Mouse (Mus musculus): ENCODE data around the gene Cyp1a2.

Cyp1a2 gene

GRCm38 (mm10) chr9:57647286-57648108 lies 36.0 kb downstream of the Cyp1a2 start:
- DNase-seq (ENCODE audit: extremely low read depth, low read depth, low spot score): no peak

DNA sequence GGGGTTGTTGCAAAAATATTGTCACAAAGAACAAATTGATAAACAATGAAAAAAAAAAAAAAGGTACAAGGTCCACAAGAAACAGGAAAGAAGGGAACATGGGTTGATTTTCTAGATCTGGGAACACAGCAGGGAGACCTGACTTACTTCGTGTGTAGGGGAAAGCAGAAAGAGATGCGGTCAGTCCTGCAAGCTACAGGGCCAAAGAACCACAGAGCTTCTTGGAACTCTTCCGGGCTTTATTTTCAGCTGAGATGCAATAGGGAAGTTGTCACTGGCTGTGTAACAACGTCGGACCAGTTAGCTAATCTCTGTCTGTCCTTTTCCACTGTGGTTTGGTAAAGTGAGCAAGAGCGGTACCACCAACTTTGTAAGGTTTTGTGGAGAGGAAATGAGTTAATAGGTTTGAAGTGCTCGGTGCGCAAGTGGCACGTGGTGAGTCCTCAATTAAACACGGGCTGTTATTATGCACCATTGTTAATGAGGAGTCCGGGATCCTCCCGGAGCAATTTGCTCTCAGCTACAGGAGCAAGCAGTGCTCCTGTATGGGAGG lies 36.9 kb downstream of the Cyp1a2 start:
- no peak for DNase-seq (ENCODE audit: extremely low read depth, low read depth, low spot score)

DNA sequence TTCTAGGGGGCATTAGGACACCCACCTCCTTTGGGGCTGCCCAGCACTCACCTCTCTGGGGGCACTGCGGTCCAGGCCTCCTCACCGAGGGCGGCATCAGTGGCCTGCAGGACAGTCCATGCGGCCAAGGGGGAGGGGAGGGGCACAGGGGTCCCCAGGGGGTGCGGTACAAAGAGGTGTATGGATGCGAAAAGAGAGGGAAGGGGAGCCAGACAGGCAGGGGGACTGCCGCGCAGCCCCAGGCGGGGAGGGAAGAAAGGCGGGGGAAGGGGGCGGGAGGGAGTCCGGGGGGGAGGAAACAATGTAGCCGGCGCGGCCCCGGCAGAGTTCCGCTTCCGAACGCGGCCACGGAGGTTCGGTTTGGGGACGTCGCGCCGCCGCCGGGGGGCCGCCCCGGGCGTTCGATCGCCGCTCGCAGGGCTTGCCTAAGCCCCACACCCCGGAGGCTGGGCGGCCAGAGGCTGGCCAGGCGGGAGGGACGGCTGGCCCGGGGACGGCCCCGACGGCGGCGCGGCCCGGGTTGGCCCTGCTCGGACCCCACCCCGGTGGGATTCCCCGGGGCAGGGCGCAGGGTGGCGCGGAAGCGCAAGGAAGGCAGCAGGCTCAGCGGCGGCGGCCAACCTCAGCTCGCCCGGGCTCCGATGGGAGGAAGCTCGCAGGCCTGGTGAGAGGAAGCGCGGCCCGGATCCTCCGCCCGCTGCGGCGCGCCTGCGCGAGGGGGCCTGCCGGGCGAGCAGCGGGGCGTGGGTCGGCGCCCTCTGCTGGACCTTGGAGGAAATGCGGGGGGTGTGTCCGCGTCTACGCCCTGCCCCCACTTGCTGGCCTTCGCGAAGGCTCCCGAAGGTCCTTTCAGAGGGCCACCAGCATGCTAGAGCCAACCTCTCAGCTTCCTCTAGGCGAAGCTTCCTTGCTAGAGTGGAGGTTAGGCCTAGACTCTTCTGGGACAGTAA lies 38.3 kb downstream of the Cyp1a2 start:
- DNase-seq (ENCODE audit: extremely low read depth, low read depth, low spot score): no peak

GRCm38 (mm10) chr9:57644442-57644943 lies 39.0 kb downstream of the Cyp1a2 start:
- DNase-seq (ENCODE audit: extremely low read depth, low read depth, low spot score): no peak

GRCm38 (mm10) chr9:57643856-57644180 lies 39.7 kb downstream of the Cyp1a2 start:
- DNase-seq (ENCODE audit: extremely low read depth, low read depth, low spot score): no peak

DNA sequence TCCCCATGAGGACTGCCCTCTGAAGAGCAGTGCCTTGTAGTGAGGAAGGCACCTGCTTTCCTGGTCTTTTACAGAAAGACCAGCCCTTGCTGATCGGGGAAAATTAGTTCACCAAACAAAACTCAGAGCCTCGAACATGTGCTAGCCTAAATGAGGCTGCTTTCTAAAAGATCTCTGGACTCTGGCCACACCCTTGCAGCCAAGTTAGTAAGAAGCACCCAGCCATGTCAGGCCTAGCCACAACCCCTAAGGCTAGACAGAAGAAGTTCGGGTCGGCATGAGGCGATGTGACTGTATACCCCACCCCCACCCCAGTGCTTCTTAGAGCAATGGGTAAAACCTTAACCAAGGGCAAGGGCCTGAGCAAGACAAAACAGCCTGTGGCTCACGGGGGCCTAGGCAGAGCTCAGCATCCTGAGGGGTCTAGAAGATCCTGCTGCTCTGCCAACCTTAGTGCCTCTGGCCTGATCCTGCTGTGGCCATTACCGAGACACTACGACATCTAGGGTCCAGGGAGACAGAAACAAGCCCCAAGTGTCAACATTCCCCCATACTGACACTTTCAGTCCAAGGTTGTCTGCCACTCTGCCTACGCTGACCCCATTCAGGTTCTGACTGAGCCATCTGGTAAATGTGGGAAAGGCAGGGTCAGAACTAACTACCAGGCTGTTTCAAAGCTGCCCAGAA lies 40.2 kb downstream of the Cyp1a2 start:
- no peak for DNase-seq (ENCODE audit: extremely low read depth, low read depth, low spot score)

DNA sequence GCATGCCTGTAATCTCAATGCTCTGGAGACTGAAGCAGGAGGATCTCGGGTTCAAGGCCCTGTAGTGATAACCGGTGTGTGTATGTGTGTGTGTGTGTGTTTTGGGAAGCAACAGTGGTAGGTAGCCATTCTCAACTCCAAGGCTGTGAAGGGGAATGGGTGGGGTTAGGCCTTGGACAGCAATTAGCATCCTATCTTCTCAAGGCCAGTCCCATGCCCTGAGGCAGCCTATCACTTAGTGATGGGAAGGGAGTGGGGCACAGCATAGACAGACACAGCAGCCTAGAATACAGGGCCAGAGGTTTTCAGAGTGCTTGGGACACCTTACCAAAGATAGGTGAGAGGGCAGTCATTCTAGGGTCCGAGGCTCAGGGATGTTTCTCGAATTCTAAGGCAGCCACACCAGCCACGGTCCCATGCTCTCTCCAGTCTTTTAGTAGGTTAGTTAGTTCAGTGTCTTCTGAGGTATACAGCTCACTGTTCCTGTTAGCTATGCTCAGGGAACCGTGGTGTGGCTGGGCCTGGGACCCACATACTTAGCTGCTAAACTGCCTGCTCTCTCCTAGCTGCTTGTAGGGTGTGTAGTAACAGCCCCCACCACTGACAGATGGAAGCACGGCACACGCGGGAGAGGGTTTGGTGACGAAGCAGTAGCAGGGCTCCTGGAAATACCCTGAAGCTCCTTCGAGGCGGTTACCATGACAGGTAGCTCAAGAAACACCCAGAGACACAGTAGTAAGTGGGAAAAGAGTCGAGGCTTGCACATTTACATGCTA lies 41.5 kb downstream of the Cyp1a2 start:
- DNase-seq (ENCODE audit: extremely low read depth, low read depth, low spot score): no peak

DNA sequence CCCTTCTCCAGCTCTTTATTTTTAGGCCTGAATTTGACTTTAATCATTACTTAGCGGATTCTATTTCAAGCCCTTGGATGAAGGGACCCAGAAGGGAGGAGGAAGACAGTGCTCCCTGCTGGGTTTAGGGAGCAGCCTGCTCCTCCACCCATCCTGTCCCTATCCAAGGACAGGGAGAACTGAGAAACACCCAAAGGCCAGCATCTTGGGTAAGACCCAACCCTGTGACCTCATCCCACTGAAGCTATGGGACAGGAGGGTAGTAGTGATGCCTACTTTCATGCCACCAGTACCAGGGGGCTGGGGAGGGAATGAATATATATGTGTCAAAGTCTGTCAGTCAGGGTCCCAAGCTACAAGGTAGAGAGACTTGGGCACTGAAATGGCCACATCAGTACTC lies 42.5 kb downstream of the Cyp1a2 start:
- DNase-seq (ENCODE audit: extremely low read depth, low read depth, low spot score): no peak

- DNase-seq (ENCODE audit: extremely low read depth, low read depth, low spot score): no peak
Observed at GRCm38 (mm10) chr9:57640384-57640783, 43.1 kb downstream of the Cyp1a2 start.

- DNase-seq (ENCODE audit: extremely low read depth, low read depth, low spot score): no peak
Observed at GRCm38 (mm10) chr9:57639661-57640328, 43.7 kb downstream of the Cyp1a2 start.

- no peak for DNase-seq (ENCODE audit: extremely low read depth, low read depth, low spot score)
Observed at GRCm38 (mm10) chr9:57638651-57639459, 44.6 kb downstream of the Cyp1a2 start.

GRCm38 (mm10) chr9:57637741-57638322 lies 45.7 kb downstream of the Cyp1a2 start:
- DNase-seq (ENCODE audit: extremely low read depth, low read depth, low spot score): no peak

DNA sequence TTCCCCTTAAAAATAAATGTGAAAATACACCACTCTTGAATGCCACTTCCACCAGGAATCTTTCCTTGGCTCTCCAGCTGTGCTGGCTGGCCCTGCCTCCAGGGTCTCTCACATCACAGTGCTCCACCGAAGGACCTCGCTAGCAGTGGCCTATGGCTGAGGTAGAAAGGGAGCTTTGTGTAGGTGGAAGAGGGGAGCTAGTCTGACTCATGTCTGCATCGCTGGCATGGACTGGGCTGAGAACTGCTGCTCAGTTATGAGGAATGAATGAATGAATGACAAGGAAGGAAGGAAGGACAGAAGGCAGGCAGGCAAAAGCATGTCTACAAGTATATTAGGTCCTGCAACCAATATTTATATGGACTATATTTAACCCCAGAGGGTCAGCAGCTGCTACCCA lies 46.2 kb downstream of the Cyp1a2 start:
- DNase-seq (ENCODE audit: extremely low read depth, low read depth, low spot score): no peak

DNA sequence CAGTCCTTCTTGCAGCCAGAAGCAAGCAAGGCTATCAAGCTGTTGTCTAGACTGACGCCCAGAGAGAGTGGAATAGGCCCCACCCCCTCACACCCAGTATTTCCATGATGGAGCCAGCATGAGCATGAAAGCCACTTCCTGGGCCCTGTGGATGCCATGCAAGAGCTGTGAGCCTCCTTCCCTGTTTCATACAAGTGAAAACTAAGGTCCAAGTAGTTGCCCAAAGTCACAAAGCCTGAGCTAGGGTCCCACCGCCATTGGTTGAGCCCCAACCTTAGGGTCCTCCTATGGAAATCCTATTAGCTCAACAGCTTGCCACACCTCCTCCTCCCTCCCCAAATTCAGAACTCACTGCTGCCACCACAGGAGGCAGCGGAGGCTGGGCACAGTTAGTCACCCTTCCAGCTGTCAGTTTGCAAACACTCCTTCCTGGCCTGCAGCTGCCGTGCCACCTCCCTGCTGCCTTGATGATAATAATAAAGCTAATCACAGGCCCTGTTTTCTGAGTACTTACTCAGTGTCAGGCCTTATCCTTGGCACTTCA lies 50.0 kb downstream of the Cyp1a2 start:
- DNase-seq (ENCODE audit: extremely low read depth, low read depth, low spot score): no peak

GRCm38 (mm10) chr9:57629118-57629874 lies 54.2 kb downstream of the Cyp1a2 start:
- no peak for DNase-seq (ENCODE audit: extremely low read depth, low read depth, low spot score)

GRCm38 (mm10) chr9:57628717-57629116 lies 54.8 kb downstream of the Cyp1a2 start:
- DNase-seq (ENCODE audit: extremely low read depth, low read depth, low spot score): no peak

DNA sequence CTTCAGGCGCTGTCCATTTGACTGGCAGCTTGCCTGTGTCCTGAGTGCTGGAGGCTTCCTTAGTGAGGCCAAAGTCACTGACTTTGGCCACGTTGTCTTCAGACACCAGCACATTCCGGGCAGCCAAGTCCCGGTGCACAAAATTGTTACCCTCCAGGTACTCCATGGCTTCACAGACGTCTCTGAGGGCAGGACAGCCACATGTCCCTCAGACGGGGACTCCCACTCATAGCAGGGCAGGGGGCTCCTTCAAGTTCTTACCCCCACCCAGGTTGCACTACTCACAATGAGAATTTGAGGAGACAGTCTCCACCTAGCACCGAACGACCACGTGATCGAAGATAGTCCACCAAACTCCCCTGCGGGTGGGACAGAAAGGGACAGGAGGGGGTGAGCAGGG lies 55.6 kb downstream of the Cyp1a2 start:
- DNase-seq (ENCODE audit: extremely low read depth, low read depth, low spot score): no peak

Data from fat pad, adult 2 months (tissue).